Mouse (Mus musculus) forebrain, embryonic 11.5 days (tissue): ENCODE measurements around the gene Fcer1a. TPM values are rescaled to one million over a fixed set of nuclear protein-coding genes. Genes with fewer than 3 reads are reported as not detected.
"Not testable (repeated sequence)": the region's sequence is repeated elsewhere in the genome, so short reads cannot be mapped to it uniquely, and the experiment has no call there.

Source experiments
- ATAC-seq: fragments of 200-750 bp; cut with Nextera tagmentation; replicated peaks from 2 replicates; pipeline ENCODE4 v1.8.0; 2017; ENCODE audit warnings: moderate TSS enrichment; ENCODE audit not compliant: low FRiP score
- DNase-seq: peaks from one replicate; pipeline ENCODE4 v3.0.0-alpha.2; 2017; ENCODE audit warnings: low spot score
- H3K27ac ChIP-seq: fragments of 300-500 bp; sonication (generic); 2 replicates; pipeline ENCODE4 v1.5.1; 2014; ENCODE audit warnings: low read depth, low read length
- H3K27me3 ChIP-seq: fragments of 300-500 bp; sonication (generic); 2 replicates; pipeline ENCODE4 v1.6.1; 2014; ENCODE audit warnings: mild to moderate bottlenecking, low read length, mixed read lengths; ENCODE audit not compliant: control insufficient read depth, insufficient read depth
- H3K36me3 ChIP-seq: fragments of 300-500 bp; sonication (generic); 2 replicates; pipeline ENCODE4 v1.6.1; 2014; ENCODE audit warnings: mild to moderate bottlenecking, low read length, moderate library complexity, mixed read lengths; ENCODE audit not compliant: control insufficient read depth, insufficient read depth
- H3K4me1 ChIP-seq: fragments of 300-500 bp; sonication (generic); replicated peaks from 2 replicates; pipeline ENCODE4 v1.6.1; 2014; ENCODE audit warnings: low read length, mixed read lengths; ENCODE audit not compliant: control insufficient read depth, insufficient read depth
- H3K4me2 ChIP-seq: fragments of 300-500 bp; sonication (generic); 2 replicates; pipeline ENCODE4 v1.6.1; 2014; ENCODE audit warnings: low read depth, mild to moderate bottlenecking, low read length, moderate library complexity, mixed read lengths; ENCODE audit not compliant: severe bottlenecking
- H3K4me3 ChIP-seq: fragments of 300-500 bp; sonication (generic); 2 replicates; pipeline ENCODE4 v1.5.1; 2014; ENCODE audit warnings: low read depth, low read length
- H3K9ac ChIP-seq: fragments of 300-500 bp; sonication (generic); 2 replicates; pipeline ENCODE4 v1.6.1; 2014; ENCODE audit warnings: low read length
- H3K9me3 ChIP-seq: fragments of 300-500 bp; sonication (generic); 2 replicates; pipeline ENCODE4 v1.6.1; 2016; ENCODE audit warnings: low read length, mixed read lengths; ENCODE audit not compliant: control insufficient read depth
- WGBS: fragments of 180-500 bp; shearing (Covaris S2); extraction: QIAGEN DNeasy Blood & Tissue Kit; methylation state at CpG from one replicate; pipeline ENCODE4 v1.1.7; 2014; 5-methylcytosine and 5-hydroxymethylcytosine counted together
- polyA plus RNA-seq: library from polyadenylated mRNA; unstranded; fragments of >200 nt; fragmentation: Nextera tagmentation; extraction: Ambion mirVana; gene quantifications from 2 replicates; pipeline ENCODE4 v1.2.1, GENCODE M21; 2014

Fcer1a gene
- polyA plus RNA-seq = not detected in 2 replicates

DNA sequence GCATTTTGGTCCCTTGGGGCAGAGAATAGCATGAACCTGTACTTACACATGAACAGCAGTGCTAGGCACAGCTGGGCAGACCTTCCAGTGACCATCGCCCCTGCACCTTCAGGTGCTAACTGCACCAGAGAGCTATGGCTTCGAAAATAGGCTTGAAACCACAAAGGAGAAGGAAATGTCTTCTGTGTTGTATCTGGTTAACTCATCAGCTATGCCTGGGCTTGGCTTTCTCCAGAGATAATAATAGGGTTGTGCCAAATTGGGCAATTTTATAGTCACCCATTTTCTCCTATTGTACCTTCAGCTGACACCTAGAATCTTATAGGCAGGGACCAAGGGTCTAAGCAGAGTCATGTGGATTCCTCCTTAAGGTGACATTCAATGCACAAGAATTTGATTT, at the start of gene Fcer1a:
Gene Fcer1a, minus strand, starts transcription at position 134 of the 400 bp plus-strand sequence.
- Histone ChIP-seq H3K4me1 (no peaks in the 10 kb centered on the region), H3K9me3 (no peaks in the 10 kb centered on the region), H3K27me3 (no peaks in the 10 kb centered on the region), H3K36me3 (no peaks in the 10 kb centered on the region), H3K9ac (no peak within 1 kb of the TSS), H3K27ac (no peak within 1 kb of the TSS), H3K4me3 (no peak within 1 kb of the TSS), H3K4me2 (no peak within 1 kb of the TSS)
- 89% methylated on average over 2 of the region's 2 CpGs for WGBS
- ATAC-seq (no peak), DNase-seq (no peak)

DNA sequence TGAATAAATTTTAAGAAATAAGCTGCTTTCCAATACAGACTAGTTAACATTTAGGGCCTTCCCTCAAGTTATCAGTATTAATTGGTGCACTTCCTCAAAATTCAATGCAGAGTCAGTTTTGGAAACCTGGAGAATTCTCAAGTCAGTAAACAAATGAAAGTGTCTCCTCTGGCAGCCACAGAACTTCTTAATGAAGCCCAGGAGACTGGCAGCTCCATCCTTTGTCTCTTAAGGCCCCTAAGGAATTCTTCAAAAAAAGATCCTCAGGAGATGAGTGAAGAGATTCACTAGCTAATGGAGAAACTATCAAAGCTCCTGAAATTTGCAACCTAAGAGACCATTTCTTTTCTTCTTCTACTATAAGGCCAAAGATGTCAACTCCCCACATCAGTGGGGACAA, 38.7 kb upstream of the Fcer1a start, which contains the start of gene Olfr418:
Gene Olfr418, plus strand, starts transcription at position 301 of the 400 bp plus-strand sequence.
- Histone ChIP-seq H3K4me3 (no peak within 1 kb of the TSS), H3K9ac (no peak within 1 kb of the TSS), H3K27me3 (no peaks in the 10 kb centered on the region), H3K4me2 (no peak within 1 kb of the TSS), H3K9me3 (no peaks in the 10 kb centered on the region), H3K36me3 (no peaks in the 10 kb centered on the region), H3K27ac (no peak within 1 kb of the TSS), H3K4me1 (no peaks in the 10 kb centered on the region)
- DNase-seq = no peak
- ATAC-seq = no peak

DNA sequence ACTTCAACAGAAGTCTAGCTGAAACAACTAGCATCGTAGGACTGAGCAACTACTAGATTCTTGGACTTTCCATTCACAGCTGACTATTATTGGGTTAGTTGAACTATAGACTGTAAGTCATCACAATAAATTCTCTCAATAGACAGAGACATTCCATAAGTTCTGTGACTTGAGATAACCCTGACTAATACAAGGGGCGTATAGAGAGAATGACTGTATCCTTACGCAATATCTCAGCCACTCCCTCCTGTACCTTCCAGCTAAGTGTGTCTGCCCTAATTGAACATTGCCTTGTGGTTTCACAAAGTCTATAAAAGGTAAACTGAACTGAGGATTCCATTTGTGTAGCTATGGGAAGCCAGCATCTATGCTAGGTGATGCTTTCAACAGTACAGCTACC, 22.9 kb upstream of the Fcer1a start:
- Histone ChIP-seq H3K27ac (no peak overlapping the region), H3K9me3 (no peaks in the 10 kb centered on the region), H3K4me1 (no peaks in the 10 kb centered on the region), H3K27me3 (no peaks in the 10 kb centered on the region), H3K4me3 (no peak overlapping the region), H3K9ac (no peak overlapping the region), H3K4me2 (no peak overlapping the region), H3K36me3 (no peaks in the 10 kb centered on the region)
- DNase-seq (no peak), ATAC-seq (no peak)
- 90% methylated on average over 3 of the region's 3 CpGs for WGBS

DNA sequence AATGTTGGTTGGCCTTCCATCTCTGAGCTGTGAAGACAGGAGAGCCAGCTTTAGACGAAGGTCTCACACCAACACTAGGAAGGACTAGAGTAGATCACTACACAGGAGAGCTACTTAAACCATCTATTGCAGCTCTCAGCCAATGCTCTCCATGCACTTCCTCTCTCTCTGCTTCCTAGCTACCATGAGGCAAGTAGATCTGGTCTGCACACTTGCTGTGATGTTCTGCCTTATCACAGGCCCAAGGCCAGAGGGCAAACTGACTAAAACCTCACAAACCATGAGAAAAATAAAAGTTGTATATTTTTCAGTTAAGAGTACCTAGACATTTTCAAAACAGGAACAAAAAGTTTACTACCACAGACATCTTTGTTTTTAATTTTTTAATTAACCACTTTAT, 10.0 kb upstream of the Fcer1a start:
- not testable (repeated sequence) for H3K27me3 ChIP-seq, H3K36me3 ChIP-seq, DNase-seq, H3K4me1 ChIP-seq, H3K9me3 ChIP-seq, H3K9ac ChIP-seq, H3K4me3 ChIP-seq, ATAC-seq, H3K27ac ChIP-seq, H3K4me2 ChIP-seq
- 78% methylated on average over 1 of the region's 1 CpGs for WGBS

DNA sequence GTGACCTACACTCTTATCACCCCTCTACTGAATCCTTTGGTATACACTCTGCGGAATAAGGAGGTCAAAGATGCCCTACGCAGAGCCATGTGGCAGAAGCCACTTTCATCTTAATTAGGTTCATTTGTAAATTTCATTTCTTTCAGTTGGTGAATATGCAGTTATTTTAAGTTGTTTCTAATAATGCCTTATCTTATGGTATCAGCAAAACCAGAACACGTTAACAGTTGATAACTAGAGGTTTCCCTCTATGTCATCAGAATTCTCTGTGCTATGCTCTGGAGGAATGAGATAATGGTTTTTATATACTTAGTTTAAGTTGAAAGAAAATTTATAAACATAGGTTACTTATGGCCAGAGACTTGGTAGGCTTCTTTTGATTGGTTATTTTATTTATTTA, 10.5 kb downstream of the Fcer1a start:
- ATAC-seq (no peak), DNase-seq (no peak)

DNA sequence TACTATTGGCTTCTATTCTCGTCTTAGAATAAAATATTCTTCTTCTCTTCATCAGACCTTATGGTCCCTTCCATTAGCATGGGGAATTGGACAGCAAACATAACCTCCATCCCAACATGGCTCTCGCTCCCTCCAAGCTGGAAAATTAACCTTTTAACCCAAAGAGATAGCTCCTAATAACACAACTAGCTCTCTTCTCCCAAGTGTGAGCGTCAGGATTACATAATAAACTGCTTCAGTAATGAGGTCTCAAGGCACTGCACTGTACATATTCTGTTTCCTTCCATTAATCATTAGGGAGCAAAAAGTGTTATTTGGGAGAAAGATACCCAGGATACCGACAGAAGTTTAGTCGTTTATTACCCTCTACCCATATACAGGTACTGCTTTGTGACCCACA, 14.9 kb downstream of the Fcer1a start, which contains the start of gene Olfr1404:
Gene Olfr1404, plus strand, starts transcription at position 301 of the 400 bp plus-strand sequence.
- WGBS = 91% methylated on average over 5 of the region's 5 CpGs
- no peak within 1 kb of the TSS for H3K4me2 ChIP-seq
- no peak for DNase-seq

More for the DNA sequence above, 10.5 kb downstream of the Fcer1a start:
- no peaks in the 10 kb centered on the region for H3K4me1 ChIP-seq
- H3K27me3 ChIP-seq = no peaks in the 10 kb centered on the region
- H3K4me3 ChIP-seq = no peak overlapping the region
- no peaks in the 10 kb centered on the region for H3K9me3 ChIP-seq
- no peak overlapping the region for H3K4me2 ChIP-seq
- H3K27ac ChIP-seq = no peak overlapping the region
- H3K9ac ChIP-seq = no peak overlapping the region
- no peaks in the 10 kb centered on the region for H3K36me3 ChIP-seq
- WGBS = 90% methylated on average over 3 of the region's 3 CpGs

DNA sequence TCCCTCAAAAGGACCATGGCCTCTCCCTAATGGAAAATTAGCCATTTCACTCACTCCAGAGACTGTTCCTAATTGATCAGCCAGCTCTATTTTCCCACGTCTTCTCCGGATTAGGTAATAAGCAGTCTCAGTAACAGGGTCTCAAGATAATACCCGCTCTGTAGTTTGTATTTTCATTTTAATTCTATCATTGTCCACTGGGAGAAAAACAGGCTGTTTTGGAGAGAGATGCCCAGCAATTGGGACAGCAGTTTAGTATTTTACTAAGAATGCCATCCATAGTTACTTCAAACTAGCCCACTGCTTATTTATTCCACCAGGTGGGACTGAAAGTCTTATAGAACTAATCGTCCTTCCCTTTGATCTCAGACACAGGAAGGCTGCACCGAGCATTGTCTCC, 29.5 kb downstream of the Fcer1a start, which contains the start of gene Olfr218:
Gene Olfr218, plus strand, starts transcription at position 301 of the 400 bp plus-strand sequence.
- H3K27me3 ChIP-seq = no peaks in the 10 kb centered on the region
- 73% methylated on average over 5 of the region's 5 CpGs for WGBS
- no peaks in the 10 kb centered on the region for H3K4me1 ChIP-seq
- no peak within 1 kb of the TSS for H3K4me2 ChIP-seq
- no peak within 1 kb of the TSS for H3K4me3 ChIP-seq
- DNase-seq (no peak), ATAC-seq (no peak)
- no peak within 1 kb of the TSS for H3K9ac ChIP-seq
- H3K36me3 ChIP-seq = no peaks in the 10 kb centered on the region
- no peak within 1 kb of the TSS for H3K27ac ChIP-seq
- no peaks in the 10 kb centered on the region for H3K9me3 ChIP-seq

More for the DNA sequence above, 14.9 kb downstream of the Fcer1a start, which contains the start of gene Olfr1404:
- Histone ChIP-seq H3K36me3 (no peaks in the 10 kb centered on the region), H3K27ac (no peak within 1 kb of the TSS), H3K9me3 (no peaks in the 10 kb centered on the region), H3K4me1 (no peaks in the 10 kb centered on the region), H3K9ac (no peak within 1 kb of the TSS), H3K27me3 (no peaks in the 10 kb centered on the region), H3K4me3 (no peak within 1 kb of the TSS)
- no peak for ATAC-seq

DNA sequence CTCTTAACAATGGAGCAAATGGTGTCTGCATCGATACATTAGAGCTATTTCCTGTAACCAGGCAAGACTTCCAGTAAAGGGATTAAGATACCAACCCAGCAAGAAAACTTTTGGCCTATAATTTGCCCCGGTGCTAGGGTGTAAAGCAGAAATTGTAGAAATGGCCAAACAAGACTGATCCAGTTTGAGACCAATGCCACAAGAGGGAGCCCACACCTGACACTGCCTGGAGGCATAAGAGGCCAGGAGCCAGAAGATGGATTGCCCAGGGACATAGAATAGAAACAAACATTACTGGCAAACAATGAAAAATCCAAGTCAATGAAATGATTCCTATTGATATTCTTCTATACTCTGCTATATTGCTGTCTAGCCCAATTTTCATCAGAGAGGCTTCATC, 30.7 kb downstream of the Fcer1a start:
- Histone ChIP-seq H3K9ac (no peak overlapping the region), H3K27me3 (no peaks in the 10 kb centered on the region), H3K9me3 (no peaks in the 10 kb centered on the region), H3K27ac (no peak overlapping the region), H3K4me1 (no peaks in the 10 kb centered on the region), H3K36me3 (no peaks in the 10 kb centered on the region), H3K4me3 (no peak overlapping the region), H3K4me2 (no peak overlapping the region)
- 87% methylated on average over 2 of the region's 2 CpGs for WGBS
- DNase-seq (no peak), ATAC-seq (no peak)

DNA sequence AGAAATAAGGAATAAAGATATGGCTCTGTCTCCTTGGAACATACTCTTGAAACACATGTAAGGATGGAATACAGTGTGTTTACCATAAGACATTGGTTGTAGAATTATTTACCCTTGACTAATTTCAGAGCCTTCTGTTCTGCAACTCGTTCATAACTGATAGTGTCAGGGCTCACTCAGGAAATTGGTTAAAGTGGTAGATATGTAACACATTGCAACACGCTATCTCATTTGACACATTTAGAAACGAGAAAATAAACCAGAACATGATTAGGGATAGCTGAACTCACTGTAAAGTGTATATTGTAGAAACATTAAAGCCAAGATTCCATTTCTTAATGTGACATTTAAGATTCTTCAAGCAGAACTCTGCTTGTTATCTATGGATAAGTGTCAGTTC, 35.0 kb downstream of the Fcer1a start:
- Histone ChIP-seq H3K4me3 (no peak overlapping the region), H3K36me3 (no peaks in the 10 kb centered on the region), H3K27ac (no peak overlapping the region), H3K27me3 (no peaks in the 10 kb centered on the region), H3K4me2 (no peak overlapping the region), H3K9me3 (no peaks in the 10 kb centered on the region), H3K4me1 (no peaks in the 10 kb centered on the region), H3K9ac (no peak overlapping the region)
- no peak for DNase-seq
- no peak for ATAC-seq
- 80% methylated on average over 3 of the region's 3 CpGs for WGBS
